Mouse (Mus musculus) testis, postnatal 10 days (tissue): ENCODE measurements around the gene Prkrip1.
"Not testable (repeated sequence)": the region's sequence is repeated elsewhere in the genome, so short reads cannot be mapped to it uniquely, and the experiment has no call there.

ENCODE experiments used
- DNase-seq: peaks from one replicate; pipeline ENCODE4 v3.0.0; 2021; ENCODE audit warnings: low spot score

Prkrip1 gene

DNA sequence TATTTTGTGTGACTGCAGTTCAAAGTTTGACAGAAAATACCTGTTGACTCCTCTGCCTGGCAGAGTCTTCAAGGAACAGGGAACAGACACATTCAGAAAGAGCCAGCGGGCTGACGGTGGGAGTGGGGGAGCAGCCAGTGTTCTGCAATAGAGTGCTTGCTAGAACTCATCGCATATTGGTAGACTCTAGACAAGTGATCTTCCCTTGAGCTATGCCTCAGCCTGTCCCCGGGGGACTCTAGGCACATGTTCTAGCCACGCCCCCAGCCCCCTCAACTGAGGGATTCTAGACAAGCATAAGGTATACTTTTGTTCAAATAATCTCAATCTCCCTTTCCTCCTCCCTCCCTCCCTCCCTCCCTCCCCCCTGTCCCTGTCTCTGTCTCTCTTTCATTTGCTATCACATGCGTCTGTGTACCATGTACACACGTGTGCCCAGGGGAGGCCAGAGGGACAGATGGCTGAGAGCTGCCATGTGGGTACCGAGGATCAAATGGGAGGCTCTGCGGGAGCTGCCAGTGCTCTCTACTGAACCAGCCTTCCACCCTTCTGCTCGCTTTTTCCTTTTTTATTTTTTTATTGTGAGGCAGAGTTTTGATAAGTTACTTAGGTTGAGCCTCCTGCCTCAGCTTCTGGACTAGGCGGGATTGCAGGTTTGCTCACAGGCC, 34.8 kb downstream of the Prkrip1 start:
- DNase-seq, result no peak

DNA sequence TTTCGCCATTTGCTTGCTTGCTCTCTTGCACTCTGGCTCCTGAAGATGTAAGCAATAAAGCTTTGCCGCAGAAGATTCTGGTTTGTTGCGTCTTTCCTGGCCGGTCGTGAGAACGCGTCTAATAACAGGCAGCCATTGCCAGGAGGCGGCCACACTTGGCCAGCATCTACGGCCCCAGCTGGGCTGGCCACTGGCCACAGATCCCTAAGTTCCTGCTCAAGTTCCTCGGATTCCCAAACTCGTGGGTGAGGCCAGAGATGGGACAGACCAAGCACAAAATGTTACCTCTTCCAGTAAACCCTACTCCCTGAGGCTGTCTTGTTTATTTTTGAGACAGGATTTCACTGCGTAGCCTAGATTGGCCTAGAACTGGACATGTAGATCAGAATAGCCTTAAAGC, 38.7 kb downstream of the Prkrip1 start:
- DNase-seq, result peak; percentile 70

DNA sequence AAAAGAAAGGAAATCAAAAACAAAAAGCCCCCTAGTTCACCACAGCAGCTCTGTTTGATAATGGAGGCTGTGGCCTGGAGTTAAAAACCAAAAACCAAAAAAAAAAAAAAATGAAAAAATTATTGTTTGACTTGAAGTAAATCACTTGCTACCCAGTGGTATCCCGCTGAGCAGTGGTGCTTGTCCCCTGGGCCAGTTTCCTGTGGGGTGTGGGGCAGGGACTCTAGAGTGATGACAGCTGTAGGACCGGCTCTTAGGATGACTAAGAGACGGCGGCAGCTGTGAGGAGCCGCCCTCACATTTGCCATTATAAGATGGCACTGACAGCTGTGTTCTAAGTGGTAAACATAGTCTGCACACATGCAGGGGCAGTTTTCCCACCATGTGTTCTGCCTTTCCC, 43.4 kb downstream of the Prkrip1 start:
- no peak for DNase-seq

DNA sequence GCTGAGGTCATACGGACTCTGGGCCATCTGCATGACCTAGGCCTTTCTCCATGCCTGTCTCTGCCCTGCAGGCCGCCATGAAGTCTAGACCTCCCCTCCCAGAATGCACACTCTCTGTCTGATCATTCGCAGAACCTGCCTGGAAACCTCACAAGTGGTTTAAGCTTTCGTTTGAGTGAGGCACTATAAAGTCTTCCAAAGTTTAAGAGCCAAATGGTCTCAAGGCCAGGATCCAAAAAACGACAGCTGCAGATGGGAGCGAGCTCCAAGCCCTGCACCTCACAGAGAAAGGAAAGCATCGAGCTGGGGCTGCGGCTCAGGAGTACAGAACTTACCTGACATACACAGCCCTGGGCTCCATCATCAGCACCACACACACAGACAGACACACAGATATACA, 46.4 kb downstream of the Prkrip1 start:
- no peak for DNase-seq

DNA sequence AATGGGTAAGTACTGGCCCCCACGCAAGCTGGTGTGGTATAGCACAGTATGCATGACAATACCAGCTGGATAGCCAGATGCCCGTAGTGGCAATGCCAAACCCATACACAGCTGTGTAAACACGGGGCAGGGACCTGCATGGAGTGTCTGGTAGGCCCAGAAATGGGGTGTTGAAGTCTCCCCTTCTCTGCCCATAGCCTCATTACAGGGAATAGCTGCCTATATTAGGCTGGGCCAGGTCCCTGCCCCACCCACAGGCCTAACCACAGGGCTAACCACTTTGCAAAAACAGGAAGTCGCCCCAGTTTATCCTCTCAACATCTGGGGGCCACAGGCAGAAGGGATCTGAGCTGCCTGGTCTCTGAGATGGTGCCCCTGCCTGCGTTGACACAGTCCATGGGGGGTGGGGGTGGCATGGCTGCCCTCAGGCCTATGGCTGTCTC, 49.6 kb downstream of the Prkrip1 start:
- not testable (repeated sequence) for DNase-seq

DNA sequence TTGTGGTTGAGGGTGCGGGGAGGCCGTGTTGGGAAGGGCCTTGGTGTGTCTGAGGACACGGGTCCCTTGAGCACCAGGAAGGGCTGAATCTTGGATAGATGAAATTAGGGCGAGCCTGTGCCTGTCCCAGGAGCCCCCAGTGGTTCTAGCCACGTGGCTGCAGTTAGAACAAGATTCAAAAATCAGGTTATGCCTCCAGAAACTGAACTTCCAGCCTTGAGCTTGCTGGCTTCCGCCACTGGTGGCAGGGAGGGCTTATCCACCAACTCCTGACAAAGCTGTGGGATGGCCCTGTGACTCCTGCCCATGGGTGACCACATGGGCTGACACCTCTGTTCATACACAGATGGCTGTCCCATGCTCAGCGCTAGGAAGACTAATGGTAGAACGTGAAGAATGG, 51.1 kb downstream of the Prkrip1 start:
- no peak for DNase-seq

DNA sequence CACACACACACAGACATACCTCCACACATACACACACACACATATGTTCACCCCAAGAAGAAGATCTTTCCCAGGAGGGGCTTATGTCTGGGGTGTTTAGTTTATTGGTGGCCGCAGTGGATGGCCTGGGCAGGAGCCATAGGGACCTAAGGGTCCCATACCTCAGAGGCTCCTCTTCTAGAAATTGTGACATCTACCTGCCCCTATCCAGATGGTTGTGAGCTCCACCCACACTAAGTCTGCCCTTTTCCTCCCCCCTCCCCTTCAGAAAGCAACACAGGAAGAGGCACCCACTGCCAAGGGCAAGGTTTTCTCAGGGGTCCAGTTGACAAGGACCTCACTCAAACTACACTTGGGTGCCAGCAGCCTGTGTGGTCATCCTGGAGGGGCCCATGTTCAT, 51.8 kb downstream of the Prkrip1 start:
- DNase-seq, result no peak

DNA sequence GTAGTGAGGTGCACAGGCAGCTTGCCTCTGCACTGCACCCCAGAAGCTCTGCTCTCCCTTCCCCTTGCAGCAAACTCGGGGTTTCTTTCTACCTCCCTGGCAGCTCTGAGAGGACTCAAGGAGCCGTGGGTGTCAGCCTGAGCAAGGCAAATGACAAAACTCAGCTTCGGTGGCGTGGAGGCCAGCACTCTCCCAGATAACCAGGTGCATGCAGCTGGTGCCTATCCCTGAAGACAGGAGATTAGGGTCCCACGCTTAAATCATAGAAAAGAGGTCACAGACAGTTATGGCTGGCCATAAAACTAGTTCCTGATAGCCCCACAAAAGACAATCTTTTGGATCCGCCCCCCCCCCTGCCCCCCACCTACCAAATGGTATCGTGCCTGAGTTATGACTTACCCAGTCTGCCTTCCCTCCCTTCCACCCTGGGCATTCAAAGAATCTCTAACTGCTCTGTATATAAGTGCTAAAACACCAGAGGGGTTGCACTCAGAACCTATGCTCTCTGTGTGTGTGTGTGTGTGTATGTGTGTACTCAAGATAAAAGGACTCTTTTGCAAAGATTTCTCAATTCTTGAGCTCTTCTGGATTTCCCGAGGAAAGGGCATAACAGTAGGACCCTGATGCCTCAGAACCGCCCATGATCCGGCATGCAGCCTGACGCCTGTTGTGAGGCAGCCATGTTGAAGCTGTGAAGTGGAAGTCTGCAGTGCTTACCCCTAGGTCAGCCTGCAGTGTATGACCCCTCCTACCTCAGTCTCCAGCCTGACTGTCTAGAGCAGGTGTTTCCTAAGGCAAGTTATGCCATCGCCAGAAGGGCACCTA, 53.9 kb downstream of the Prkrip1 start:
- DNase-seq, result peak; percentile 62

DNA sequence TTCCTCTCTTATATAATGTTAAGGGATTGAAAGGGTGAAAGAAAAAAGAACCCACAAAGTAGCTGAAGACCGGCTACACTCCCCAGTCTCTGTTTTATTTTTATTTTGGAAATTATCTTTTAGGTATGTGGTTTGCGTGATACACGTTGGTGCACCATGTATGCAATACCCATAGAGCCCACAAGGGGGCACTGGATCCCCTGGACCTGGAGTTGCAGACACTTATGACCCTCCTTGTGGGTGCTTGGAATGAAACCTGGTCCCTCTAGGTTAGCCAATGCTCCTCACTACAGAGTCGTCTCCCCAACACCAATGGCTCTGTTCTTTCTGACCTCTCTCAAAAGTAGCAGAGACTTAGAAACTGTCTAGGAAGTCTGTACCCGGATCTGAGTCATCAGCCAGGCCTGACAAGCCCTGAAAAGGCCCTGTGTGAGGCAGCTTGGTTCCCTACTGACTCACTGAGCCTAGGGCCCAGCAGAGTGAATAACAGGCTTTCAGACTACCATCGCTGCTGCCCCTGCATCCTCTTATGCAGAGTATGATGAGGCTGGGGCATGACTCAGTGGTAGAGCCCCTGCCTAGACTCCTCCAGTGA, 55.5 kb downstream of the Prkrip1 start:
- peak; percentile 69 for DNase-seq

DNA sequence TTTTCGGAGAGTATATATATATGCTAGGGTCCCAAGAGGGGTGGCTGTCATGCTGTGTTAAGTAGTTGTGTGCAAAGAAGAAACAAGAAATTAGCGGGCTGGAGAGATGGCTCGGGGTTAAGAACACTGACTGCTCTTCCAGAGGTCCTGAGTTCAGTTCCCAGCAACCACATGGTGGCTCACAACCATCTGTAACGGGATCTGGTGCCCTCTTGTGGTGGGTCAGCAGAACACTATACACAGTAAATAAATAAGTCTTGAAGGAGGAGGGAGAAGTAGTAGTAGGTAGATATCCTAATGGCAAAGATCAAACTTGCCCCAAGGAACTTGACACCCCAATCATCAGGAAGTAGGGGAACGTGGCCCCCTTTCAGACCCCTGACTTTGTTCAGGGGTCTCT, 56.0 kb downstream of the Prkrip1 start:
- no peak for DNase-seq

DNA sequence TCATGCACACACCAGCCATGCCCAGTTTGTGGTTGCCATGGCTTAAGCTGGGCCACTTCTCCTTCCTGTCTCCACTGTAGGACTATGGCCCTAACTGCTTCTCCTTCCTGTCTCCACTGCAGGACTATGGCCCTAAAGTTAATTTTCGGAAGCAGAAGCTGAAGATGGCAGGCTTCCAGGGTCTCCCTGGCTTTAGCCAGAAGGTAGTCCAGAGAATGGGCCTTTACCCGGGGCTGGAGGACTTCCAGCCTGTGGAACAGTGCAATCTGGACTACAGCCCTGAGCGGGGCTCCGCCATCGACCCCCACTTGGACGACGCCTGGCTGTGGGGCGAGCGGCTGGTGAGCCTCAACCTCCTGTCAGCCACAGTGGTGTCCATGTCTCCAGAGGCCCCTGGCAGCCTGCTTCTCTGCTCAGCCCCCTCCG, 58.7 kb downstream of the Prkrip1 start:
- no peak for DNase-seq

DNA sequence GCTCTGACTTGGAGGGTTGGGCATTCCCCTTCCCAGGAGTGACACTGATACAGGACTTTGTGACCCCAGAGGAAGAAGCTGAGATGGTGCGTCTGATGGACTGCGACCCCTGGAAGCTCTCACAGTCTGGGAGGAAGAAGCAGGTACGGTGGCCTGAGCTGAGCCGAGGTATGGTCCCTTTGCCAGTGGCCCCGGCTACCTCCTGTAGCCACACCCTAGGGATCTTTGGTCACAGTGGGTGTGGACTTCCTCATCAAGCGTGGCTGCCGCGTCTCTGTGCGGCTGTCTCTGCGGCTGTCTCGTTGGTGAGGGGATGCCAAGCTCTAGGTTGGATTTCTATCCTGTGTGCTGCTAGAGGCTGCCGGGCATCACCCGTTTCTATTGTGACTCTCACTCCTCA, 59.4 kb downstream of the Prkrip1 start:
- DNase-seq, result no peak

DNA sequence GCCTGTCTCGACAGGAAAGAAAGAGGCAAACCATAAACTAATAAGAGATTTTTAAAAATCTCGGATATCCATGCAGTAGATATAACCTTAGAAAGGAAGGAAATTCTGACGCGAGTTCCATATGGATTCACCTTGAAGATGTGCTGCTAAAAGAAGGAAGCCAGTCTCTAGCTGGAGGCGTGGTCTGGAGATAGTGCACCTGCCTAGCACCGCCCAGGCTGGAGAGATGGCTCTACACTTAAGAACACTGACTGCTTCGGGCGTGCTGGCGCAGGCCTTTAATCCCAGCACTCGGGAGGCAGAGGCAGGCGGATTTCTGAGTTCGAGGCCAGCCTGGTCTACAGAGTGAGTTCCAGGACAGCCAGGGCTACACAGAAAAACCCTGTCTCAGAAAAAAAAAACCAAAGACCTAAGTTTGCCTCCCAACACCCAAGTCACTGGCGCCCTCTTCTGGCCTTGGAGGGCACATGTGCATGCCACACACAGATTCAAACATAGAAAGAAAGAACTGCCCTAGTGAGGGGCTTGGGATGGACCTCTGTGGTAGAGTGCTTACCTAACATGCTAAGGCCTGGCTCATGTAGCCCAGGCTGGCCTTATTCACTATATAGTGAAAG, 61.0 kb downstream of the Prkrip1 start:
- peak; percentile 79 for DNase-seq

DNA sequence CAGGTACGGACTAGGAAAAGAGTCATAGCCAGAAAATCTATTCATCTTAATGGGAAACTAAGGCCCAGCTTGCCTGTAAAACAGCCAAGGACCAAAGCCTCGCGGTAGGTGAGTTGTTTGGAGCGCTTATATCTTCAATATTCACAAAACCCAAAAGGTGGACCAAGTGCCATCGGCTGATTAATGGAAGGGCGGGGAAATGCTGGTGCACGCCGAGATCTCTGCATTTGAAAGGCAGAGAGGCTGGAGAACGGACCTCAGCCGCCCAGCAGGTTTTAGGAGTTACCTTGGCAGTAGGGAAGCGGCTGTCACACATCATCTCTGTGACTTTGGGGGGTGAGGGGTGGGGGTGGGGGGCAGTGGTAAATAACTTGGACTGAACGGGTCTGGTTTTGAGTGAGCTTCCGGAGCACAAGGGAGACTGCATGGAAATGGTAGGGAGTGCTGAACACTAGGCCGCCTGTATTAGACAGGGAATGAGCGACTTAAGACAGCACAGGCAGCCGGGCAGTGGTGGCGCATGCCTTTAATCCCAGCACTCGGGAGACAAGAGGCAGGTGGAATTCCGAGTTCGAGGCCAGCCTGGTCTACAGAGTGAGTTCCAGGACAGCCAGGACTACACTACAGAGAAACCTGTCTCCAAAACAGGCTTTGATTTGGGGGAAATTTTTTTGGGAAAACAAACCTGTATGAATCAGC, 62.3 kb downstream of the Prkrip1 start:
- no peak for DNase-seq

DNA sequence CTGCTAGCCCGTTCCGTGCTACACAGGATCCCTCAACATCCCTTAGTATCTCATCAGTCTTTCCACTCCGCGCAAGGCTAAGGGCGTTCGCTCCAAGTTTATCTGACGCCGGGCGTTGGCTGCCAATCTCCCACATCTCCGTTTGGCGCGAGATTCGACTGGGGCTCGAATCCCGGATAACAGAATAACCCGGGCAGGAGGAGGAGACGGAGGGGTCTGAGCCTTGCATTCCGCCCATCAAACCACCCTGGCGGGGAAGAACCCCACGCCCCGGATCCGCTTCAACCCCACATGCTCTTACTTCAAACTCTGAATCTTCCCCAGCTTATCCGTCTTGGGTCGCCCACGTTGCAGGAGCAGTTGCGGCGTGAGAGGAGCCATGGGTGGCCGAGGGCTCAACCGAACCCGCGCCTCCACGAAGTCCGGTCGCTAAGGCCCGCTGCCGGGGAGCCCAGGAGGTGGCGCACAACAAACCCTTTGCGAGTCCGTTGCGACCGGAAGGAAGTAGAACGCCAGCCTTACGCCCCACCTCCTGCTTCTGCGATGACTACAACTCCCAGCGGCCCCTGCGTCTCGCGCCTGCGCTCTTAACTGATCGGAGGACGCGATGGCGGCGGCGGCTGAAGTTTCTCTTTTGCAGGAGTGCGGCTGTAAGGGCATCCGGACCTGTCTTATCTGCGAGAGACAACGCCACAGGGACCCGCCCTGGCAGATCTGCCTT, 63.0 kb downstream of the Prkrip1 start, which contains the start of the genes Lrwd1 and Alkbh4:
Gene Lrwd1, minus strand, starts transcription at position 504 of the 721 bp plus-strand sequence.
Gene Alkbh4, plus strand, starts transcription at position 576 of the 721 bp plus-strand sequence.
- peak; percentile 97 for DNase-seq
